Mouse (Mus musculus) thymus, postnatal 25 days (tissue): ENCODE results near the gene Sftpd.

Experiments
- DNase-seq: peaks from one replicate; pipeline ENCODE4 v3.0.0; 2022

The Sftpd gene

DNA sequence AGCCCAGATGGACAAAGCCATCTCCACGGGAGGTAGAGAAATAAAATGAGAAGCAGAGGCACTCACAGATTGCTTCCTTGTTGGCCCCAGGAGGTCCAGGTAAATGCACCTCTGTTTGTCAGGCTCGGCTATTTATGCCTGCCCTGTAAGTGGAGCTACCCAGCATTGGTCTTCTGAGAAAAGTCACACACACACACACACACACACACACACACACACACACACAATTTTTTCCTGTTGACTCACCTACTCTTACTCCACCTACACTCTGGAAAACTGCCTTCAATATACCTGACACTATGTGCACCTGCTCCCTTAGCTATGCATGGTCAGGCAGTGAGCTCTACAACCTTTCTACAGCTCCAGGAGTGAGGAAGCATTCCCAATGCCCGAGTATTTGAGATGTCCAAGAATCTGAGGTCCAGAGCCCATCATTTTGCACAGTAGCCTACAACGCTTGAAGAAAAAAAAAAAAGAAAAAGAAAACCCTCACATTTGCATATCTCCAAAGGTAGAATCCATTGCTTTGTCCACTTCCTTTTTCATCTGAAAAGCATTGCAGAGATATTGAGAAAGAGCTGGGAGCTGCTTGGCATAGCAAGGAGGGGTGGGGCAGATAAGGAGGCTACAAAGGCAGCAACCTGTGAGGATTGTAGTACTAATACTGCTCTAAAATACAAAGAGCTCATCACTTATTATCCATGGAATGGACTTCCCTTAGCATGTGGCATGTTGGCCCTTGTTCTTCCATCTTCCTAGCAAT lies at the start of gene Sftpd:
Sftpd (minus strand) TSS at position 91 of the 763 bp plus-strand sequence.
- no peak for DNase-seq

DNA sequence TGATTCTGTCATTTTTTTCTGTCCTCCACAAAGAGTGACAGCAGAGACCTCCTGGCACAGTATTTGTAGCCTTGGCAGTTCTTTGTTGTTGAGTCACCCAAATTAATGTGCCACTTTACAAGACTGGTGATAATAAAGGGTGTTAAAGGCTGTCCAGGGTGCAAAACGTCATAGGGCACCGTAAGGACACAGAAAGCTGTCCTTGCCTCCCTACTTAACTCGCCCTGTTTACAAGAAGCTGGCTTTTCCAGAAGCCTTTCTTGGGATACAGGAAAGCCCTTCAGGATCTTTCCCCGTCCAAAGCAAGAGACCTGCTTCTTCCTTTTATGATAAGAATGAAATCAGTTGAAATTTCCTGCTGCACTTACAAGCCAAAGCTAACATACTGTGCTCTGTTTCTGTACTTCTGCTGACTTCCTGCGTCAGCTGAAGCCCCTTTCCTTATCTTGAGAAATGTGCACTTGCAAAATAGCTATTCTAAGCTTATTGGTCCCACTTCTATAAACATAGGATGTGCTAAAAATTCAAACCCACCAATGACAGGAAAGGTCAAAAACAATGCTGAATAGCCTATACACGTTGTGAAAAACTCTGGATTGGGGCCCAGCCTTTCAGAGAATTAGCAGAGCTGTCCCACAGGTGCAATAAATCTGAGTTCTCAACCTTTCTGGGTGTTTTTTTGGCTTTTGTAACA lies 13.2 kb upstream of the Sftpd start:
- DNase-seq = no peak

DNA sequence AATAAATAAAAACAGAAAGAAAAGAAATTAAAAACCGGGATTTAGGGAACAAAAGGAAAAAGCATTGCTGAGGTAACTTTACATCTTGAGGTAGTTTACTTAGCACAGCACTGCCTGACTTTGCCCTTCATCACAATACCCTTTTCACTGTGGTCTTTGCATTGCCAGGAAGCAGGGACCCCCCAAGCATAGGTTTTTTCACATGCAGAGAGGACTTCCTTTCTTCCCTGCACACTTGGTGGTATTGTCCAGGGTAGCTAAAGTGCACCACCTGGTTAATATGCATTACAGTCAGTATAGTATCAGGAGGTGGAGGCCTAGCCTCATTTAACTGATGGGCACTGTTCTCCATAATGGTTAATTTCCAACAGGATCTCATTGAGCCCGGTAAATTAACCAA lies 4.5 kb upstream of the Sftpd start:
- DNase-seq = no peak

DNA sequence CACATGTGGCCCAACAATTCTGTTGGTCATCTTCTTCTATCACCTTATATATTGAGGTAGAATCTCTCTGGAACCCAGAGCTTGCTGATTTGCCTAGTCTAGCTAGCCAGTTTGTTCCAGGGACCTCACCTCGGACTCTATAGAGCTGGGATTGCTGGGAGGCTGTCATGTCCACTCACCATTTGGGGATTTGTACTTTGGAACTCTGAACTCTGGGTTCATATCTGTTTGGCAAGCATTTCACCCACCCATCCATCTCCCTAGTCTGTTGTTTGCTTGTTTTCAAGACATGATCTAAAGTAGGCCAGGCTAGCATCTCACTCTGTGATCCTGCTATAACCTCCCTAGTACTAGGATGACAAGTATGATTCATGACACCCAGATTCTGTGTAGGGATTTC lies 10.1 kb downstream of the Sftpd start:
- DNase-seq = no peak

DNA sequence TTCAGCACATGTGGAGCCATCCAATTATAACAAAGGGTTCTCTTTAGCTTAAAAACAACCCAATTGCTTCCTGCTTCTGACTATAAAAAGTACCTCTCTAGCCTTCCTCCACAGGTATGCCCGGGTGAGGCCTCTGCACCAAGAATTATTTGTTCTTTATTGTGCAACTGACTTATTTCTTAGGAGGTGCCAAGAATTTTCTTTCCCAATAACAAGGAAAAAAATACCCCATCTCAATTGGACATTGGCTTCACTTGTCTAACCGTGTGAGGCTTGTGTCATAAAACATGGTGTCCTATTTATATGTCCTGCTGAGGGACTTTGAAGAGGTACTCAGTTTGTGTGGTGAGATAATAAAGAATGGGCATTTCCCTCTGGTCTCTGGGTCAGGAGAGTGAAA lies 14.4 kb downstream of the Sftpd start:
- DNase-seq = no peak

DNA sequence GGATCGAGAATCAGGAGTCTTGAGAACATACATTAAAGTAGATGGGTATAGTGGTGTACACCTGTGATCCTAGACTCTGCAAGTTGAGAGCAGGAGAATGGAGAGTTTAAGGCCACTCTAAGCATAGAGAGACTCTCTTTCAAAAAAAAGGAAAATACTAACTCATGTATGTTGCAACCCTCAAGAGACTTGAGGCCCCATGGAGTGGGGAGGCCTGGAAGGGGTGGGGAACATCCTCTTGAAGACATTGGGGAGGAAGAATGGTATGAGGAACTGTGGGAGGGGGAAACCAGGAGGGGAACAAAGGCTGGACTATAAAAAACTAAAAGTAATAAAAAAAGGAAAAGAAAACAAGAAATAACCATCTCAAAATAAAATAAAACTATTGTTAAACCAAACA lies 16.4 kb downstream of the Sftpd start:
- DNase-seq = no peak

DNA sequence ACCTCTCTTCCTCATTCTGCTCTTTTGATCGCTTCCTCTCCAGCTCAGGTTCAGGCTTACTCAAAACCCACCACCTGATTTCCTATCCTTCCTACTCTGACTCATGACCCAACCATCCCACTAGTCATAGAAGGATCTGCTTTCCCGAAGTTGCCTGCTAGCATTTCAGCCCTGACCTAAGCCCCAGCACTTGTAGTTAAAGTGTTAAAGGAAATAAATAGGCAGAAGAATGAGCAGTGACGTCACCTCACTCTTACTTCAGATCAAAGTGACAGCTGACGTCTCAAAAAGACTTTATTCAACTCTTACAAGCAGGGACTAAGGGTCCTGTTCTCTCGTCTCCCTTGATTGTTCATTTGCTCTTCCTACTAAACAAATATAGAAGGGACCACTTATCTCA lies 17.7 kb downstream of the Sftpd start:
- DNase-seq = no peak

DNA sequence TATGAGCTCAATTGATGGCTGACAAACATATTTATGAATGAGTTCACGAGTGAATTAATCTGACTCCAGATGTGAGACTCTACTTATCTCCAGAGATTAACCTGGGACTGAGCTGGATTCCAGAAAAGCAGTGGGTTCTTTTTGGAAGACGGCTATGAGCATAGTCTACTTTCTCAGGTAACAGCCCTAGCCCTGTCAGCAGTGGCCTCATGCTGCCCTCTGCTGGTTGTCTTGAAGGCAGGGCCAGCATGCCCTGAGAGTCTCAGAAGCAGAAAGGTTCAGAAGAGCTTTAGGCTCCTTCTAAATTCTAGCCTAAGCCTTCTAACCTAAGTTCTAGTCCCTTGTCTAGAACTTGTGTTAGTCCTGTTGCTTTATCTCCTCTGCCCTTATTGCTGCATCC lies 22.3 kb downstream of the Sftpd start:
- DNase-seq = no peak

DNA sequence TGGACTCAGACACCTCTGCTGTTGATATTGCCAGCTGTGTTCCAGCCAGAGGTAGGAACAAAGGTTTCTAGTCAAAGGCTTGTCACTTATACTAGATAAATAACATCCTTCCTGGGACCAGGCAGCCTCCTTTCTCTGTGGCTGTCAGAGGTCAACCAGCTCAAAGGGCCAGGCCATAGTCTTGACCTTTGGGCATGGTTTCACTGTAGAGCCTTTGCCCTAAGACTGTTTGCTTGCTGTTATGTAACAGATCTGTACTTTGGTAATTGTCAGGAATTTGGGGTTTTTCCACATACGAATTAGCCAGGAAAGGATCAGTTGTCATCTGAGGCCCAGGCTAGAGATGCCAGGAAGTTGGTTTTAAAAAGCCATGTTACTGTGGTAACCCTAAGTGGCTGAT lies 24.2 kb downstream of the Sftpd start:
- DNase-seq = no peak

DNA sequence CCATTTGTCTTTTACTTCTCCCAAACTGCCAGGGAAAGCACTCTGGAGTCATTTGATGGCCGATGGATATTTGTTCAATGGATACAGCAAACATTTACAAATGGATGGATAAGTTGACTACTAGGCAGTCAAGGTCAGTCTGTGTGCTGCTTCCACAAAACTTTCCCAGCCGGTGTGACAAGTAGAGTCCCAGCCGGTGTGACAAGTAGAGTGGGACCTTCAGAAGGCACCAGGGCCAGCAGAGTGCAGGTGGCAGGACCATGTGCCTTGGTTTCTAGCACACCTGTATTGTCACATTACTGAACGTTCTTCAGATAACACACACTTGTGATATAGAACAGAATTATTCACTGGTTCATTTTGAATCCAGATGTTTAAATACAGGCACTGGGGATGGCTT lies 24.9 kb downstream of the Sftpd start:
- DNase-seq = no peak

DNA sequence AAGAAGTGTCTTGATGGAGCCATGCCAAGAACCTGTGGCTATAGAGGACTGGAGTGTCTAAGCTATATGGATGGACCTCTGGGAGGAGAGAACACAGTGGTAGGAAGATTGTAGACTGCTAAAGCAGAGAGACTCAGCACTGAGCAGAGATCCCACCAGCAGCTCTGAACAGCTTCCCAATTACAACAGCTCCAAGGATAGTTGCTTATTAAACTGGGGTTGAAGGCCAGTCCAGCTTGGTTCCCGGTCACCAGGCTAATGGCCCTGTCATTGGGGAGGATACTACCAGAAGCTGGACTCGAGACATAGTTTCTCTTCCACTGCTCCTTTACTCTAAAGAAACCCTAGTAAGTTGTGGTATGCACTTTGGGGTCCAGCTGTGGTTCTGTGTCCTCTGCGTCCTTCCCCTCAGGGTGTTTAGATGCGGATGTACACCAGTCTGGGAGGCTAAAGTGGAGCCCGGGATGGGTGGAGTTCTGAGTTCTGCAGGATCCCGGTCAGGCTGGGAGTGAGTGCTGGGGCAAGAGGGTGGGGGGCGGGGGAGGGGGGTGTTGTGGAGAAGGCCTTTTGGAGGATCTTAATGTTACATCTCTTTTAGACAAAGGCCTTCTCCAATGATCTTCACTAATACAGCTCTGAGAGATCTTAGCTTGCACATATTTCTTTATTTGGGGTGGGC lies 33.6 kb downstream of the Sftpd start, which contains the start of gene Mbl1:
Mbl1 (plus strand) TSS at position 239 of the 679 bp plus-strand sequence.
- DNase-seq = no peak

DNA sequence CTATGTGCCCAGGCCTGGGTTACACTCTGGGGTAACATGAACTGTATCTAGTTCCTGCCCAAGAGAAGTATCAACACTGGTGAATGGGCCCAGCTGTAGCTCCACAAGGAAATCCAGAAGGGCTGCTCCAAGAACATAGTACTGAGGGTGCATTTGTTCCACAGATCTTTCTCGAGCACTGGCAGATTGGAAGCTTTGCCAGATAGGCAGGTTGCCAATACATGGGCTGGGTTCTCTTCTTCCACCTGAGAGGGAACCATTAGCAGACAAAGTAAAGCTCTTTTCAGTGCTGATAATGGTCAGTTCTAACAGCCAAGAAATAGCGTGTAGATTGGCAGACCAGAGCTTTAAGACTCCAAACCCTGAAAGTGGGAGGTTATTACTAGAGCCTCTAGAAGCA lies 37.6 kb downstream of the Sftpd start:
- no peak for DNase-seq

DNA sequence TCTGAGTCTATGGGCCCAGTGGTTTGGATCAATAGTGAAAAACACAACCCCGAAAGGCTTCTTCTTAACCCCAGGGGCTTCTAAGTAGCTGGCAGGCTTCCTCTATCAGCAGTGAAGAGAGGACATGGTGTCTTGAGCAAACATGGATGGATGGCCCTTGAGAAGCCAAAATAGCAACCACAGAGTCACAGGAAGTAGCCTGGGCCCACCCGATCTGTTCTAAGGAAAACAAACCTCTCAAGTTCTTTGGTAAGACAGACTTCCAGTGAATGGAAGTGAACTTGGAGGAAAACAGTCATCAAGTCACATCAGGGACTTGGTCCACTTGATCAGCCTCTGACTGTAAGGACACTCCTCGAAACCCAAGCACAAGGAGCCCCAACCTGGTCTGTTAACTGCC lies 38.0 kb downstream of the Sftpd start:
- no peak for DNase-seq

DNA sequence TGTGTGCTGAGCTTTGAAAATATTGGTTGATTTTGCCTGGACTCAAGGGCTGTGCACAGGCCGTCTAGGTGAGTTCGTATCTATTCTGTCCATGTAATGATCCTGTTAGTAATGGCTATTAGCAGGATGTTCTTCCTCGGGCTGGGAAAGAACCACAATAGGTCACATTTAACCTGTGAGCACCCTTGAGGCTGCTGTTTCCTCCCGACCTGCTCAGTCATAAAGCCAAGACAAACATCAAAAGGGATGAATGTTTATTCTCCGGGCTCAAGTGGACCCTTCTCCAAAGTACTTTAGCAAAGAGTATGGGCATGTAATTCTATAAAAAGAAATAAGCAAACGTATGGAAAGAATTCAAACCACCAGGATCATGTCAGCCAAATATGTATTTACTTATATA lies 38.9 kb downstream of the Sftpd start:
- no peak for DNase-seq

DNA sequence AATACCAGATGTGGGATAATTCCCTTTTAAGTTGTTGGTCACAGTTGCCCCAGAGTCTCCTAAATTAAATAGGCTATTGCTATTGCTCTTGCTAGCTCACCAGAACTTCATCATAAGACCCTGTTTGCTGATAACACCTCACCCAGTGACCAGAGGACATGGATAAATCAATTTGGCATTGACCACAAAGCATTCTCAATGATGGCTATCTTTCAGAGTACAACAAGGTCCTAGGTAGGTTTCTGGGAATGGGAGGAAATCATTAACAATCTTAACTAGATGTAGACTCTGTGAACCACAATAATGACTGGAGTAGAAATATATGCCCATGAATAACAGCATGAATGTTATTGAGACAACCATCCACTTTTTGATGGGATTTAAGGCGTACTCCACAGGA lies 44.3 kb downstream of the Sftpd start:
- DNase-seq = no peak

DNA sequence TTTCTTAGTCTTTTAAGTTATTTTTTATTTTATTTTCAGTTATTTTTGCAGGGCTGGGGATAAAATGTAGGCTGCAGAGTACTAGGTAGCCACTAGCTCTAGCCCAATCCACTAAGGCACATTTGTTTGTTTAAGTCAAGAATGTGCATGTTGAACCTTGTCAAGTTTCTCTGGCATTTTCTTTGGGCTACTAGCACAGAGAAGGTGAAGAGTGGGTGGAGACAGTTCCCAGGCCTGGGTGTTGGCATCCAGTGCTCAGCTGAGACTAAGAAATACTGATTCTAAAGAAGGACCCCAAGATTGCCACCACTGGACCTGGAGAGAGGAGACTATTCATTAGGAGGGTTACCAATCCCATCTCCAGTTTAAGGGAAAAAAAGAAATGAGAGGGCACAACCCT lies 47.9 kb downstream of the Sftpd start:
- DNase-seq = no peak

DNA sequence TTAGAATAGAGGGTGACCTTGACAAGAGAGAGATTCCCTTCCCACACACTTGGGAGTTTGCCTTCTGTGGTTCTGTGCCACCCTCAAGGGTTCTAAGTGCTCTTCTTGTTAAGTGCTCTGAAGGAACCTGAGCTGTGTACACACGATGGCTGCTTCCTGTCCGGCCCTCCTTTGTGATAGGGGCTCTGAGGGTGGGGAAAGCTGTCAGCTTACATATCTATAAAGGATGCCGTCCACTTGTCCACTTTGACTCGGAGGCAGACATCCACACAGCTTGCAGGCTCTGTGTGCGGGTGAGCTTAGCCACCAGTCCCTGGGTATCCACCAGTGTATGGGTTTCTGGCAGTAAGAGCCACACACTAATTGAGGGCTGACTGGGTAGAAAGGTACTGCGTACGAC lies 53.4 kb downstream of the Sftpd start, which contains the start of gene Sftpa1:
Sftpa1 (plus strand) TSS at position 243 of the 400 bp plus-strand sequence.
- no peak for DNase-seq

DNA sequence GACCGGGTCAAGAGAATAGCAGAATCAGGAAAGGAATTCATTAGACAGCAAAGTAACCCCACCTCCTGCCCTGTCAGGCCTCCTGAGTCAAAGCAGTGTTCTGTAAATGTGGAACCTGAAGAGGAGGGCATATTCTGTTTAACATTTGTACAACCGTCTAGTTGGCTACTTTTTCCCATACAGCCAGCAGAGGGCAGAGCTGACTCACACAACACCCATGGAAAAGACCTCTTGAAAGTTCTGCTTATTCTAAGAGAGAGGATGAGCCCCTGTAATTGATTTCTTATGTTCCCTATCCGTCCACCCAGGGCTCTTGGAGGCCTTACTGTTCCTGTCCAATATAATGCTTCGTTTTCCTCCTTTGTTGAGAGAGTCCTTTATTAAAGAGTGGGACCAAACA lies 57.0 kb downstream of the Sftpd start:
- no peak for DNase-seq

DNA sequence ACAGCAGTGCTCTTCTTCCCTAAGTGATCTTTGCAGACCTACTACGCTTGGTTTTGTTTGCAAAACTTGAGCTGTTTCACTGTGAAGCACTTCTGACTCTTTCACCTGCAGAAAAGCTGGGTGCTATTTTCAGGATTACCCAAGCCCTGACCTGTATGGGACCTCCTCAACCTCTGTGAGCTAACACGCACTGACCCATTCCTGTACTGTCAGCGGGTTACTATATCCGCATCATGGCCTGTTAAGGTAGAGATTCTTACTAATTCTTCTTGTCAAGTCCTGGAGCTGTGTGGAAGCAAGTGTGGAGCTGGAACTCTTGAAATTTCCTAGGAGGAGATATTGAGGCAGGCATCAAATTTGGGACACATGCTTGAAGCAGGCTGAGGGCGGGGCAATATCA lies 60.3 kb downstream of the Sftpd start:
- no peak for DNase-seq
